In the genomic region with DNA sequence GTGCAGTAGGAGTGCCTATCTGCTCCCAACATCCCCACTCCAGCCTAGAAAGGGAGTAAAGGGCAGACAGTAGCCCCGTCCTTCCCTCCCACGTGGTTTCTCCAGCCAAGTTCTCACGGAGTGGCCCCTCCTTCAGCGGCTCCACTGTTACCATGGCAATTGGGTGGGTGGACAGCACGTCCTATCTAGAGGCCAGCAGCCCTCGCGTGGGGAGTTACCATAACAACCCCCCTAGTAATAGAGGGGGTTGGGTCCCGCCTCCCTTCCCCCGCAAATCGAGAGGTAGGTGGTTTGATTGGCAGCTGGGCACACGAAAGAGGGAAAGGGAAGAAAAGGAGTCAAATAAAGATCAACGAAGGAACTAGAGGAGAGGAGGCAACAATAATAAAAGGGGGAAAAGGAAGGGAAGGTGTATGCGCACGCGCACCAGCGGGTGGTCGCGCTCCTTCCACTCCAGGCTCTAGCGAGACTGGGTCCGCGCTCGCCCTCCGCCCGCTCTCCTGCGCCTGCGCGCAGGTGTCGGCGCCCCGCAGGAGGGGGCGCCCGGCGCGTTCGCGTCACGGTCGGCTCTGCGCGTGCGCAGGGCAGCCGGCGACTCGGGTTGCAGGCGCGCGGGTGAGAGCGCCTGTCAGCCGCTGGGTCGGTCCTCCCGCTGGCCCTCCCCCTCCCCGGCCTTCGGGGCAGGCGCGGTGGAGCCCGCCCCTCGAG, we compare ENCODE assay signal across 8 mouse cellular contexts. TPM values are rescaled to one million over a fixed set of nuclear protein-coding genes. Genes with fewer than 3 reads are reported as not detected.
DNase-seq lines count a peak whose midpoint lies in the region; ATAC-seq lines count a peak whose summit lies in the region.

Gene Mink1, plus strand, starts transcription at position 595 of the 708 bp plus-strand sequence.

- H3K27me3 ChIP-seq in hindbrain, embryonic 13.5 days = no peaks in the 10 kb centered on the region

- H3K4me3 ChIP-seq in hindbrain, embryonic 13.5 days = peak within 1 kb of the TSS; percentile 95

- peak within 1 kb of the TSS; percentile 94 for H3K4me2 ChIP-seq in hindbrain, embryonic 13.5 days

- H3K9me3 ChIP-seq in hindbrain, embryonic 13.5 days = no peaks in the 10 kb centered on the region

- DNase-seq in R1 (ENCODE audit: low read depth, low spot score) = peak; percentile 89
- DNase-seq in cerebellum, postnatal 25 days = peak; percentile 92 to 95
- DNase-seq in frontal cortex, postnatal 25 days (ENCODE audit: low spot score in 2 of 2) = peak; percentile 63 to 80
- peak; percentile 87 to 92 for DNase-seq in layer of hippocampus, postnatal 14 days (ENCODE audit: low spot score in 2 of 2)
- peak; percentile 92 for DNase-seq in lung, postnatal 10 days
- peak; percentile 93 for DNase-seq in ovary, postnatal 36 days (ENCODE audit: low spot score)
- peak; percentile 94 for DNase-seq in thymus, postnatal 14 days

- peak within 1 kb of the TSS; percentile 92 for H3K9ac ChIP-seq in hindbrain, embryonic 13.5 days

- H3K27ac ChIP-seq in hindbrain, embryonic 13.5 days = peak within 1 kb of the TSS; percentile 91

- peak; percentile 95 for ATAC-seq in hindbrain, embryonic 13.5 days (ENCODE audit: low FRiP score)

- H3K4me1 ChIP-seq in hindbrain, embryonic 13.5 days (replicated peaks) = peaks cover 47% of the 10 kb centered on the region

- H3K36me3 ChIP-seq in hindbrain, embryonic 13.5 days = 0 out of 2 replicates have a peak, but pooled peaks cover 1% of the 10 kb centered on the region

- WGBS in hindbrain, embryonic 13.5 days = under 1% methylated on average over 47 of the region's 57 CpGs

RNA-seq across cellular contexts. Expression of gene Mink1, which starts in this region (rescaled TPM):
- polyA plus RNA-seq in hindbrain, embryonic 13.5 days (2015; fragmentation: Nextera tagmentation; extraction: Ambion mirVana) = 14.2 and 15.3 TPM in 2 replicates
- 100 to 1,000 TPM; 350 to 366 TPM for total RNA-seq in layer of hippocampus, postnatal 14 days (2021)

Comparison
In these comparisons a context has a peak if more than half of its experiments do, and no peak if none do; other contexts are left out.
1. Peak in every context shown above with its lines: DNase-seq, ATAC-seq, H3K4me3 ChIP-seq and H3K27ac ChIP-seq.